Mouse (Mus musculus) CD4-positive, CD25-positive, alpha-beta regulatory T cell, adult 4 months (primary cell): ENCODE results near the gene Uckl1. TPM values are rescaled to one million over a fixed set of nuclear protein-coding genes. Genes with fewer than 3 reads are reported as not detected.
A peak's percentile ranks its signal among the peaks of the same experiment; 100 is the strongest.

Experiments used
- ATAC-seq: one replicate; pipeline ENCODE4 v1.8.0; 2017
- polyA plus RNA-seq, 2 experiments: library from polyadenylated mRNA; unstranded; fragments of 100-300 nt; shearing (Covaris generic); gene quantifications; one replicate each; pipeline ENCODE4 v1.2.1; 2017

Uckl1 gene
- polyA plus RNA-seq, 2 experiments from 2014 or later = 178 to 280 TPM

DNA sequence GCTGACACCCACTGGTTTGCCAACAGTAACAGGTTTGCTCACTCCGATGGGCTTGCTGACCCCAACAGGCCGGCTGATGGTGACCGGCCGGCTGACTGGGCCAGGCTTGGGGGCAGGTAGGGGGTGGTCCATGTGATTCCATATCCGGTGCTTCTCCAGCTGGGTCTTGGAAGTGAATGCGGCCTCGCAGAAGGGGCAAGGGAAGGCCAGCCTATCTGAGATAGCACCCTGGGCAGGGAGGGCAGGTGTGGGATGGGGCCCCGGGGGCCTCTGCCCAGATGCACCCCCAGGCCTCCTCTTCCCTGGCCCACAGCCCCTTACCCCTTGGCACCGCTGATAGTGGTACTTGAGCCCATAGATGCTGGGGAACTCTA lies 5.0 kb upstream of the Uckl1 start:
- ATAC-seq = no peak

- ATAC-seq = no peak
Observed at GRCm38 (mm10) chr2:181589011-181589731, 4.5 kb upstream of the Uckl1 start.

GRCm38 (mm10) chr2:181588229-181588780 lies 3.6 kb upstream of the Uckl1 start:
- ATAC-seq = no peak

DNA sequence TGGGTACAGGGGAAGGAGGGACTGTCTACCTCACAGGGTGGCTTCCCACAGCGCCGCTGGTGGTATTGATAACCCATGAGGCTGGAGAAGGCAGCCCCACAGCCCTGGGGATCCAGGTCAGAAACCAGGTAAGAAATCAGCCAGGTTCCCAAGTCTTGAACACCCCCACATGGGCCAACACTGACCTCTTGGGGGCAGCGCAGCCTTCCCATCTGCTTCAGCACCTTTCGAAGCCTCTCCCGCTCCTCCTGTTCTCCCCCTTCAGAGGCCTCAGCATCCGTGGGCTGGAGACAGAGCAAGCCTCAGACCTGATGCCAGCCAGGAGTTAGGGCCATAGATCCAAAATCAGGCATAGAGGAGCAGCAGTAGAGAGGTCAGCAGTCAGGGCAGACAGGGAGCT lies 3.1 kb upstream of the Uckl1 start:
- no peak for ATAC-seq

GRCm38 (mm10) chr2:181586124-181586523 lies 1.4 kb upstream of the Uckl1 start:
- no peak for ATAC-seq

DNA sequence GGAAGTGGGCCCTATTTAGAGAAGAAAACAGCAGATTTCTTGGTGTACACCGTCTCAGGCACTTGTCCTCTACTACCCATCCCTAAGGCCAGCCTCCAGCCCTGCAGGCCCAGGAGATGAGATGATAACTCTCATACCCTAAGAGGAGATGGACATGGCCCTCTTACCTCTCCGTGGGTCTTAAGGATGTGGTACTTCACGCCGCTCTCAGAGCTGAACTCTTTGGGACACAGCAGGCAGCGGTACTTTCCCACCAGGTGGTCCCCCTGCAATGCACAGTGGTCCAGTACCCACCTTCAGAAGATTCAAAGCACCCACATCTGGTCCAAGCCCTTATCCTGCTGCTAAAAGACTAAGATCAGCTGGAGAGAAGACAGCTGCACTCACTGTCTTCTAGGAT lies 814 bp upstream of the Uckl1 start:
- no peak for ATAC-seq

DNA sequence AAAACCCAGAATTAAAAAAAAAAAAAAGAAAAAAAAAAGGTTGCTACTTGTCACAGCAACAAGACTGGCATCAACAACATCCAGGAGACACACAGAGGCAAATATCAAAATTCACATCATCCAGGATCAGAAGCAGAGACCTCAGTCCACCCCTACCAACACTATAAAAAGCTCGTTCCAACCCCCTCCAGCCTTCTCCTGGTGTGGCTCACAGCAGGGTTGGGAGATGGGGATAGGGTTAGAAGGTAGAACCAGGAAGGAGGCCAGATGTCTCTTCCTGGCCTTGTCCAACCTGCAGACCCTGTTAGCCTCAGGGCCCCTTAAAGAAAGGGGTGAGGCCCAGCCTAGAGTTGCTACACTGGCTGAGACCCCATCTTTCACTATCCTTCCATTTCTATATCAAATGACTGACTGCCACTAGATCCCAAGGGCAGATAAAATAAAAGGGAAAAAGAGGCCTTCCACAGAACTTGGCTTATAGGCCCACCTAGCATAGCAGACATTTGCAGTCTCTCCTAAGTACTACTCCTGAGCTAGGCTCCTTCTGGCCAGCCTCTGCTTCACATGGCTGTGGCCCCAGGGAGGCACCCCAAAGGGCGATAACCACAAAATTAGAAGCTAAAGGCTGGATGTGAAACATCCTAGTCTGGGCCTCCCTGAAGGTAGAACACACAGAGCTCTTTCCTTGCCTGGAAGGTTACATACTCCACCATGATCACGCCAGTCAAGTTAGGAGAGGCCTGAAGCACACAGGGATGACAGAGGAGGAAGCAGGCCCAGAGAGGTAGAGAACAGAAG lies 1.0 kb downstream of the Uckl1 start:
- no peak for ATAC-seq

DNA sequence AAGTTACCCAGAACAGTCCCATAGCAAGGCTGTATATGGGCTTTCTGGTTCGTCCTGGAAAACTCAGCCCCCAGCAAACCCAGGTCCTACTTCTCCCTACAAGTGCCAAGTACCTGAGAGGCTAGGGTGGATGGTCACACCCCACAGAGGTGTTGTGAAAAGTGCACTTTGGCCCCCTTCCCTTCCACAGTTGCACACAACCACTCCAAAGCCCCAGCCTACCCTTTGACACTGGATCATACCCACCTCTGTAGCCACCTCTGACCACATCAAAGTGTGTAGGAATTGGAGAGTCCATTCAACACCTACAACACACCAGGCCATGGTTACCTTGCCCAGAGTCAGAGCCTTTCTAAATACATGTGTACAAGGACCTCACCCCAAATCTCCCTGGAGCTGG lies 1.8 kb downstream of the Uckl1 start:
- ATAC-seq = no peak

DNA sequence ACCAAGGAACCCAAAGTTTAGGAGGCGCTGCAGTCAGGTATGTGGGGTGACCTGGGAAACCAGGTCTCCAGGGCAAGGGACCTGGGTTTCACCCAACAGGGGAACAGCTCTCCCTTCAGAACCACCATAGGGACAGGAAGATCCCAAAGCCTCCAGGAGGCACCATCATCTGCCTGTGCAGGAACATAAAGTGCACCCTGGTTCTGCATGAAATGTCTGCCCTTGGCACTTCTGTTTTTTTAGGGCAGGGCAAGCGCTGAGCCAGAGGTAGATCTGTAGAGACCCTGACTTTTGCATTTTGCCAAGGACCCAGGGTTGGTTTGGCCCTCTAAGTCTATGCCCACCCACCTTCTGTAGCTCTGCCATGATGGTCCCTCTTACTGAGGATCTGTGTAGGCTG lies 2.3 kb downstream of the Uckl1 start:
- no peak for ATAC-seq

DNA sequence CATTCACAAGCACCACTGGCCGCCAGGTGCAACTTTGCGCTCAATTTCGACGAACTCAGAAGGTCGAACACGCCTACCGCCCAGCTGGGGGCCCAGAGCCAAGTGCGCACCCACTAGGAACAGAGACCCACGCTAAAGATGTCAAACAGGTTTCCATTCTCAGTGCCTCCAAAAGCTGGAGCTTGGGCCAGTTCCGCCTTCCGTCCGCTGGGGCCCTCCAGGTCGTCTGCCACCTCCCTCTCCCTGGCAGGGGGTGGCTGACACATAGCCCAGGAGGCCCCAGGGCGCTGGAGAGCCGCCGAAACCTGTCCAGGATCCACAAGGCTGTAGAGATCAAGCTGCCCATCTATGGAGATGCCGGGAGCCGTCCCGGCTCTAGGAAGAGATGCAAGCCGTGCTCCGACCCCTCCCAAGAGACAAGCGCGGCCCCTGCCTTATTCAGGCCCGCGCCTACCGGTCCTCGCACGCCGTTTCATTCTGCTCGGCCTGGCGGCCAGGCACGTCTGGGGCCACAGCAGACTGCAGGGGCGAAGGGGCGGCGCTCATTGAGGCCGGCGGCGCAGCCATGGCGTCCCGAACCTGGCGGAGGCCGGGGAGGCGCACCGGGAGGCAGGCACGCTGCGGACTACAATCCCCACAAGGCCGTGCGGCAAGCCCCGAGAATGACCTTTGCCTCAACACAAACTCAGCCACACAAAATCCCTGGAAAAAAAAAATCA lies 3.1 kb downstream of the Uckl1 start:
- peak; percentile 76 for ATAC-seq

GRCm38 (mm10) chr2:181581016-181581401 lies 3.7 kb downstream of the Uckl1 start:
- peak; percentile 90 for ATAC-seq

GRCm38 (mm10) chr2:181580131-181580772 lies 4.4 kb downstream of the Uckl1 start:
- no peak for ATAC-seq

DNA sequence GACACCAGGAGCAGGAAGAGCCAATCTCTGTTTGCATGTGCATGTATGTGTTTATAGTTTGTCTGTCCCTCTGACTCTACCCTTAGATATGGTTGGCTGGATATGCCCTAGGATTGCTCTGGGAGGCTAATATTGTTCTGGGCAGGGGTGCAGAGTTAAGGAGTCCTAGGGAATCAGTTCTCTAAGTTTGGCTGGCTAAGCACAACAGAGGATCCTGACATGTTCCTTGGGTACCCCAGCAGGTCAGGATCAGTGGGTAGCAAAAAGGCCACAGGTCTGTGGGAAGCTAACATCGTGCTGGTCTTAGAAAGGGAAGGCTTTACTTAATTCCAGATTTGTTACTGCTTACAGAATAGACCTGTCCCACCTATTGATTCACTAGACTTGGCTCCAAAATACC lies 5.0 kb downstream of the Uckl1 start:
- ATAC-seq = no peak

DNA sequence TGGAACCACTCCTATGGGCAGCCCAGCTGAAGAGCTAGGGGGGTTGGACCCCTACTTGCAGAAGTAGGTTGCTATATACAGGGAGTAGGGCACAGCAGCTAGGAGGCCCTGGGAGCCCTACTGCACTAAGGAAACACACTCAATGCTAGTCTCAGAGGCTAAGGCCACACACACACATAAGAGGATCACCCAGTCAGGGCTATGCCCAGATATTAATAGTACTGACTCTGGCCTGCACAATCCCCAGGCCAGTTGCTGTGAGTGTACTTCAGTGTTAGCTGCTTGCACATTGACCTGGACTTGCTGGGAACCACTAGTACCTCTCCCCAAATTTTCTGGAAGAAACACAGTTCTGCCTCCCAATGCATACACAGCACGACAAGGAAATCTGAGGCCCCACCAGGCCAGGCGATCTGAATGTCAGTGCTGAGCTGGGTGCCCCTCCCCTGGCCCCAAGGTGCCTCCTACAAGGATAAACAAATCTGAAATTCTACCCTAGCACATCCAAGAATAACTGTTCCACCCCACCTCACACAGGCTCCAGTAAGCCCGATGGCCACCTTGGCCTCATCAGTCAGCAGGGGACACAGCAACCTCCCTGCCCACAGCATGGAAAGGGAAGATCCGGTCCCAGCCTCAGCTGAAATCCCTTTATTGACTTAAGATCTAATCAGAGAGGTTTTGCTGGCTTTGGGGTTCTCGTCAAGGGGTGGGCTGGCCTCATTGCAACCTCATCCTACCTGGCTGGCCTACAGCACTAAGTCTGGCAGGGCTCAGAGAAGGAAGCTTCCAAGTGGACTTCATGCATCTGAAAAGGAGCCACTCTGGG lies 5.7 kb downstream of the Uckl1 start:
- ATAC-seq = no peak

GRCm38 (mm10) chr2:181577981-181578581 lies 6.6 kb downstream of the Uckl1 start:
- no peak for ATAC-seq

- no peak for ATAC-seq
Observed at GRCm38 (mm10) chr2:181577126-181577525, 7.6 kb downstream of the Uckl1 start.

GRCm38 (mm10) chr2:181576613-181577012 lies 8.1 kb downstream of the Uckl1 start:
- ATAC-seq = no peak

DNA sequence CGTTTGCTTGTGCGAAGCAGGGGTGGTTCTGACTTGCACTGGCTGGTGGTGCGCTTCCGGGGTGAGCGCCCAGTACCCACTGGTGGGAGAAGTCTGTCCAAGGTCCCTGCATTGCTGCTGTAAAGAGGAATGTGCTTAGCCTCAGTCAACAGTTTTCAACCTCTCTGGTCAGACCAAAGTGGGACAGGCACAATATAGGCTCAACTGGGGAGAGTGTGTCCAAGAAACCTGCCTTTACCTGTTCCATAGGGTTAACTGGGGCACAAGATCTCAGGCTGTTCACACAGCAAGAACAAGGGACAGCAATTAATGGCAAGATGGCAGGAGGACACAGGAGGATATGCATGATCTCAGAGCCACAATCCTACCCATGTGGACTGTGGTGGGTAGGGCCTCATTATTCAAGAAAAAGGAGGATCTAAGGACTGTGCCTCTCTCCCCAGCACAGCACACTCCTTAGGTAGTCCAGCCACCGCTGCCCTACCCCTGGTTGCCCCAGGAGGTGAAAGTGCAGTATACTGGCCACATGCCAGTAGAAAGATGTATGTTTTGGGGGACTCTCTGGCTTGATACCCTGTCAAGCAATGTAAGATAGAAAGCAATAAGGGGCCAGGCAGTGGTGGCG lies 9.7 kb downstream of the Uckl1 start:
- ATAC-seq = no peak

GRCm38 (mm10) chr2:181573961-181574360 lies 10.7 kb downstream of the Uckl1 start:
- ATAC-seq = no peak

- no peak for ATAC-seq
Observed at GRCm38 (mm10) chr2:181572921-181573920, 11.5 kb downstream of the Uckl1 start.
